Mouse (Mus musculus): Measurements from ENCODE around the gene Esm1. TPM values are rescaled to one million over a fixed set of nuclear protein-coding genes. Genes with fewer than 3 reads are reported as not detected.

The Esm1 gene
- polyA plus RNA-seq (2017; shearing (Covaris generic)), result 6.5 TPM

DNA sequence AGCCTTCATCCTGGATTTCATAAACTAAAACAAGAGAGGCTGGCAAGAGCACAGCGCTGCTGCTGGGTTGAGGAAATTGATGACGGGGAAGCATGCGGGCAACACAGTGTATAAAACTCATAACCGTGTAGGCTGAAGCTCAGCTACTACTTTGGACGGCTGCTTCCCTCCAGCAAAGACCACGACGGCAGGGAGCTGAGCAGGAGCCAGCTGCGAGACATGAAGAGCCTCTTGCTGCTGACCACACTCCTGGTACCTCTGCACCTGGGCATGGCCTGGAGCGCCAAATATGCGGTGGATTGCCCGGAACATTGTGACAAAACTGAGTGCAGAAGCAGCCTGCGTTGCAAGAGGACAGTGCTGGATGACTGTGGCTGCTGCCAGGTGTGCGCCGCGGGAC lies at the start of gene Esm1:
Gene Esm1 (plus strand): TSS at position 36 of the 400 bp plus-strand sequence.

DNA sequence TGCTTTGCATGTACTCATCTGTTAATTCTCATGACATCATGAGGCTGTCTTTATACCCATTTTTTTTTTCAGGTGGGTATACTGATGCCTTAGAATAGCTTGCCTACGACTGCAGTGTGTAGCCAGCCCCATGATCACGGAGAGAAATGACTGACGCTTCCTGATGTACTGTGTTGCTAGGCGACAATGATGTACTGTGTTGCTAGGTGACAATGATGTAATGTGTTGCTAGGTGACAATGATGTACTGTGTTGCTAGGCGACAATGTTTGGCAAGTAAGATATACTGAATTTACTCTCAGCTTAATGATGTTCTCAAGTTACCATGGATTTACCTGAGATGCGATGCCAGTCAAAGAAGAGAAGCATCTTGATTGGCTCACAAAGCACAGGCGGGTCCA lies 16.4 kb downstream of the Esm1 start, which contains the start of gene Gzmk:
Gene Gzmk (minus strand): TSS at position 98 of the 400 bp plus-strand sequence.

Other genes with a start within 250 kb of the Esm1 start
- gene Ccno, start 221.9 kb upstream of the Esm1 start, polyA plus RNA-seq (2017; shearing (Covaris generic)), result 2.2 TPM
- not detected for gene Mcidas, start 215.8 kb upstream of the Esm1 start, polyA plus RNA-seq (2017; shearing (Covaris generic))
- gene Cdc20b, start 174.5 kb upstream of the Esm1 start, polyA plus RNA-seq (2017; shearing (Covaris generic)), result not detected
- not detected for gene Gpx8, start 163.2 kb upstream of the Esm1 start, polyA plus RNA-seq (2017; shearing (Covaris generic))
- 1.2 TPM for gene Gzma, start 108.7 kb upstream of the Esm1 start, polyA plus RNA-seq (2017; shearing (Covaris generic))
- 16.8 TPM for gene Gzmk, start 16.2 kb downstream of the Esm1 start, polyA plus RNA-seq (2017; shearing (Covaris generic))
- gene BC067074, start 83.5 kb downstream of the Esm1 start, polyA plus RNA-seq (2017; shearing (Covaris generic)), result 0.06 TPM